Mouse (Mus musculus) forebrain, embryonic 16.5 days (tissue): ENCODE data around the gene Gm8257. TPM values are rescaled to one million over a fixed set of nuclear protein-coding genes. Genes with fewer than 3 reads are reported as not detected.
"Not testable (repeated sequence)": the region's sequence is repeated elsewhere in the genome, so short reads cannot be mapped to it uniquely, and the experiment has no call there.

Source experiments
- ATAC-seq: fragments of 200-750 bp; cut with Nextera tagmentation; 2 replicates; pipeline ENCODE4 v1.8.0; 2017; ENCODE audit warnings: mild to moderate bottlenecking, moderate library complexity
- H3K27ac ChIP-seq: fragments of 300-500 bp; sonication (generic); 2 replicates; pipeline ENCODE4 v1.5.1; 2014; ENCODE audit warnings: low read length, control low read depth
- H3K27me3 ChIP-seq: fragments of 300-500 bp; sonication (generic); replicated peaks from 2 replicates; pipeline ENCODE4 v1.6.1; 2014; ENCODE audit warnings: low read length; ENCODE audit not compliant: control insufficient read depth, insufficient read depth
- H3K36me3 ChIP-seq: fragments of 300-500 bp; sonication (generic); 2 replicates; pipeline ENCODE4 v1.6.1; 2014; ENCODE audit not compliant: control insufficient read depth, insufficient read depth
- H3K4me1 ChIP-seq: fragments of 300-500 bp; sonication (generic); replicated peaks from 2 replicates; pipeline ENCODE4 v1.6.1; 2014; ENCODE audit warnings: low read length; ENCODE audit not compliant: control insufficient read depth, insufficient read depth
- H3K4me2 ChIP-seq: fragments of 300-500 bp; sonication (generic); 2 replicates; pipeline ENCODE4 v1.6.1; 2014; ENCODE audit warnings: mild to moderate bottlenecking, low read length, control low read depth
- H3K4me3 ChIP-seq: fragments of 300-500 bp; sonication (generic); replicated peaks from 2 replicates; pipeline ENCODE4 v1.5.1; 2014; ENCODE audit warnings: mild to moderate bottlenecking, low read length, control low read depth
- H3K9ac ChIP-seq: fragments of 300-500 bp; sonication (generic); replicated peaks from 2 replicates; pipeline ENCODE4 v1.6.1; 2014; ENCODE audit warnings: low read depth, low read length, control low read depth
- H3K9me3 ChIP-seq: fragments of 300-500 bp; sonication (generic); 2 replicates; pipeline ENCODE4 v1.6.1; 2016; ENCODE audit warnings: low read length; ENCODE audit not compliant: control insufficient read depth
- WGBS: fragments of 180-500 bp; shearing (Covaris S2); extraction: QIAGEN DNeasy Blood & Tissue Kit; methylation state at CpG from one replicate; pipeline ENCODE4 v1.1.7; 2014; 5-methylcytosine and 5-hydroxymethylcytosine counted together
- polyA plus RNA-seq: library from polyadenylated mRNA; unstranded; fragments of >200 nt; fragmentation: Nextera tagmentation; extraction: Ambion mirVana; gene quantifications from 2 replicates; pipeline ENCODE4 v1.2.1, GENCODE M21; 2015

Gm8257 gene
- polyA plus RNA-seq = not detected in 2 replicates

DNA sequence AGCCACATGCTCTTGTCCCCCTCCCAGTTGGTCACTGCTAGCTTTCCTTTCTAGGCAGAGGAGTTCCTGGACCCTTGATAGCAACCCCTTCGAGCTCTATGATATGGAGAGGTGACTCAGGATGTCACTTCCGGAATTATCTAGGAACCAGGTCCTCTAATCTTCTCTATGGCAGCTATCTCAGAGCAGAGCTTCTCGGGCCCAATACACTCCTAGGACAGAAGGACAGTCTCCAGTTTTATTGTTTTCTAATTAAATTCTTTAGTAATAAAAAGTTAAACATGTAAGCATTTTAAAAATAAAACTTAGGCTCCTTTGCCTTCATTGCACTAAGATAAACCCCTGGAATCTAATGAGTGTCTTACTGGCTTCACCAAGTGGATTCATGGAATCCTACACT lies at the start of gene Gm8257:
Gene Gm8257, minus strand, starts transcription at position 101 of the 400 bp plus-strand sequence.
- not testable (repeated sequence) for H3K9me3 ChIP-seq, H3K4me2 ChIP-seq, H3K4me1 ChIP-seq, H3K27ac ChIP-seq, ATAC-seq, H3K4me3 ChIP-seq, H3K9ac ChIP-seq, H3K27me3 ChIP-seq, H3K36me3 ChIP-seq
- WGBS = 88% methylated on average over 3 of the region's 3 CpGs

- 87% methylated on average over 3 of the region's 3 CpGs for WGBS
- Histone ChIP-seq H3K27ac (no peak within 1 kb of the TSS), H3K4me2 (no peak within 1 kb of the TSS), H3K4me1 (no peaks in the 10 kb centered on the region), H3K9ac (no peak within 1 kb of the TSS), H3K4me3 (no peak within 1 kb of the TSS), H3K27me3 (no peaks in the 10 kb centered on the region), H3K36me3 (no peaks in the 10 kb centered on the region), H3K9me3 (no peaks in the 10 kb centered on the region)
- no peak for ATAC-seq
Measured at GRCm38 (mm10) chr14:44750240-44750639, 44.0 kb upstream of the Gm8257 start, which contains the start of gene Gm8267. Gene Gm8267, minus strand, starts transcription at chr14:44750340.

- not testable (repeated sequence) for ATAC-seq, H3K4me2 ChIP-seq, H3K27me3 ChIP-seq, H3K4me3 ChIP-seq, H3K9me3 ChIP-seq, H3K27ac ChIP-seq, H3K36me3 ChIP-seq, H3K4me1 ChIP-seq, H3K9ac ChIP-seq
- WGBS = 65% methylated on average over 1 of the region's 1 CpGs
Measured at GRCm38 (mm10) chr14:44742789-44743188, 36.5 kb upstream of the Gm8257 start.

DNA sequence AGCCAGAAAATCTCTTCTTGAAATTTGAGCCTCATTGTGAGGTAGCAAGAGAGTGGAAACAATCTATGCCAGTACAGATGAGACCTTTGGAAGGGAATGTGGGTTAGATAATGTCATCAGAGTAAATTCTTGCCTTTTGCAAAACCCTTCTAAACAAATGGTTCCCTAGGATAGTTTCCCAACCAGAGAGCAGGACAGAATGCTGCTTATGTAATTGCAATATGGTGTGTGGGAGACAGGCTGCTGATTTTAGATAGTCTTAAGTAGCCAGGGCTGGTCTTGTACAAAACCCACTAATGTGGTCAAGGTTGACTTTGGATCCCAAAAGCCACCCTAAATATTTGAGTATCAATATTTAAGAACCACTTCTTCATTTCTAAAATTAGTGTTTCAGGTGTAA lies 24.5 kb upstream of the Gm8257 start:
- H3K4me2 ChIP-seq, H3K4me1 ChIP-seq, H3K9ac ChIP-seq, H3K9me3 ChIP-seq, H3K4me3 ChIP-seq, H3K27ac ChIP-seq, ATAC-seq, H3K36me3 ChIP-seq, H3K27me3 ChIP-seq: not testable (repeated sequence)

DNA sequence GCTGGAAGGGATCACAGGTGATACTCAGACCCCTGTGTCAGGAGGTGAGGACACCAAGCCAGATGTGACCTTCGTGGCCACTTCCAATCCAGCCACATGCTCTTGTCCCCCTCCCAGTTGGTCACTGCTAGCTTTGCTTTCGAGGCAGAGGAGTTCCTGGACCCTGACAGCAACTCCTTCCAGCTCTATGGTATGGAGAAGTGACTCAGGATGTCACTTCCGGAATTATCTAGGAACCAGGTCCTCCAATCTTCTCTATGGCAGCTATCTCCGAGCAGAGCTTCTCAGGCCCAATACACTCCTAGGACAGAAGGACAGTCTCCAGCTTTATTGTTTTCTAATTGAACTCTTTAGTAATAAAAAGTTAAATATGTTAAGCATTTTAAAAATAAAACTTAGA lies 78.5 kb downstream of the Gm8257 start, which contains the start of gene Gm5624:
Gene Gm5624, minus strand, starts transcription at position 202 of the 400 bp plus-strand sequence.
- not testable (repeated sequence) for H3K9me3 ChIP-seq, H3K4me3 ChIP-seq, ATAC-seq, H3K27ac ChIP-seq, H3K27me3 ChIP-seq, H3K36me3 ChIP-seq, H3K4me2 ChIP-seq, H3K9ac ChIP-seq, H3K4me1 ChIP-seq
- 78% methylated on average over 4 of the region's 4 CpGs for WGBS

Other genes starting within 250 kb of the Gm8257 start
- not detected in 2 replicates for gene BC061237, start 214.0 kb downstream of the Gm8257 start, polyA plus RNA-seq
- not detected in 2 replicates for gene Gm17093, start 188.2 kb downstream of the Gm8257 start, polyA plus RNA-seq
- not detected in 2 replicates for gene Gm8247, start 123.3 kb downstream of the Gm8257 start, polyA plus RNA-seq
- gene Gm5624, start 78.5 kb downstream of the Gm8257 start, polyA plus RNA-seq = not detected in 2 replicates
- gene Gm8267, start 43.9 kb upstream of the Gm8257 start, polyA plus RNA-seq = not detected in 2 replicates
- 0.63 and 0.68 TPM in 2 replicates for gene Ptgdr, start 152.9 kb upstream of the Gm8257 start, polyA plus RNA-seq